12 mouse cellular contexts compared by ENCODE assay signal in genomic region chr2:68385654-68386312, GRCm38 (mm10).
DNase-seq lines count a peak whose midpoint lies in the region; ATAC-seq and TF ChIP-seq lines count a peak whose summit lies in the region.
"Had no signal": no experiment of that assay in that cellular context is flagged by ENCODE, and none has a peak within 500 bp of the region (broad histone marks: within the 10 kb centered on the region; RNA-seq: fewer than 3 reads in every experiment).

No protein-coding gene starts in this region.

- no peak overlapping the region for H3K9ac ChIP-seq in heart, embryonic 13.5 days
- H3K9ac ChIP-seq in neural tube, embryonic 12.5 days: no peak overlapping the region
- H3K9ac ChIP-seq in intestine, embryonic 15.5 days: no peak overlapping the region
- H3K9ac ChIP-seq in stomach, postnatal 0 days (ENCODE audit: low read length): no peak overlapping the region
- H3K9ac ChIP-seq: embryonic facial prominence, embryonic 13.5 days; forebrain, postnatal 0 days had no signal

- peak overlapping the region; percentile 5; the same call in 1 of the 2 replicates for H3K27ac ChIP-seq in heart, embryonic 13.5 days (replicated peaks)
- H3K27ac ChIP-seq in neural tube, embryonic 12.5 days: no peak overlapping the region
- H3K27ac ChIP-seq in intestine, embryonic 15.5 days: peak overlapping the region; percentile 56; the same call in 1 of the 2 replicates
- H3K27ac ChIP-seq in stomach, postnatal 0 days (replicated peaks): peak overlapping the region; percentile 83
- H3K27ac ChIP-seq: embryonic facial prominence, embryonic 13.5 days had no signal

- no peaks in the 10 kb centered on the region for H3K9me3 ChIP-seq in heart, embryonic 13.5 days
- H3K9me3 ChIP-seq in neural tube, embryonic 12.5 days: no peaks in the 10 kb centered on the region
- H3K9me3 ChIP-seq in intestine, embryonic 15.5 days: no peaks in the 10 kb centered on the region
- H3K9me3 ChIP-seq in stomach, postnatal 0 days (ENCODE audit: control insufficient read depth, low read length): no peaks in the 10 kb centered on the region
- H3K9me3 ChIP-seq: embryonic facial prominence, embryonic 13.5 days had no signal

- H3K27me3 ChIP-seq in heart, embryonic 13.5 days (replicated peaks): no peaks in the 10 kb centered on the region
- no peaks in the 10 kb centered on the region for H3K27me3 ChIP-seq in neural tube, embryonic 12.5 days (replicated peaks)
- no peaks in the 10 kb centered on the region for H3K27me3 ChIP-seq in intestine, embryonic 15.5 days (replicated peaks)
- no peaks in the 10 kb centered on the region for H3K27me3 ChIP-seq in stomach, postnatal 0 days (ENCODE audit: control insufficient read depth, insufficient read depth, low read length)
- H3K27me3 ChIP-seq: embryonic facial prominence, embryonic 13.5 days had no signal

- no peak for TF ChIP-seq CTCF in stomach, postnatal 0 days (IDR thresholded peaks at IDR 0.05; ENCODE audit: low read depth)

- DNase-seq in heart, adult 18-20 months: no peak
- DNase-seq in neural tube, embryonic 10.5 days (ENCODE audit: extremely low spot score, low spot score): no peak
- peak; percentile 83 for DNase-seq in stomach, postnatal 0 days (ENCODE audit: low spot score)
- no peak for DNase-seq in left cerebral cortex, adult 11 months (ENCODE audit: low spot score)
- DNase-seq: forebrain, postnatal 0 days; lung, adult 18-20 months; thymus, postnatal 36 days had no signal

- TF ChIP-seq EP300 in stomach, postnatal 0 days (optimal IDR thresholded peaks at IDR 0.05): peak; percentile 18

- no peak overlapping the region for H3K4me3 ChIP-seq in heart, embryonic 13.5 days
- H3K4me3 ChIP-seq in neural tube, embryonic 12.5 days: no peak overlapping the region
- no peak overlapping the region for H3K4me3 ChIP-seq in intestine, embryonic 15.5 days (replicated peaks)
- H3K4me3 ChIP-seq in stomach, postnatal 0 days (ENCODE audit: low read depth, low read length): no peak overlapping the region
- H3K4me3 ChIP-seq: embryonic facial prominence, embryonic 13.5 days had no signal

- no peak overlapping the region for H3K4me2 ChIP-seq in heart, embryonic 13.5 days
- H3K4me2 ChIP-seq in neural tube, embryonic 12.5 days (replicated peaks): no peak overlapping the region
- H3K4me2 ChIP-seq in intestine, embryonic 15.5 days (replicated peaks): no peak overlapping the region
- H3K4me2 ChIP-seq in stomach, postnatal 0 days (replicated peaks; ENCODE audit: low read depth): no peak overlapping the region
- H3K4me2 ChIP-seq: embryonic facial prominence, embryonic 13.5 days had no signal

- no peak for ATAC-seq in heart, embryonic 13.5 days (ENCODE audit: extremely low read depth, insufficient number of reproducible peaks, low FRiP score, low TSS enrichment)
- ATAC-seq in neural tube, embryonic 12.5 days (ENCODE audit: low FRiP score, low read depth): peak; percentile 29
- ATAC-seq in intestine, embryonic 15.5 days: peak; percentile 59
- ATAC-seq in stomach, postnatal 0 days (ENCODE audit: low FRiP score, low TSS enrichment): peak; percentile 90
- ATAC-seq: activated CD4-positive, CD25-positive, alpha-beta regulatory T cell, adult 4 months; forebrain, postnatal 0 days had no signal

- WGBS in heart, embryonic 13.5 days: 70% methylated on average over 9 of the region's 9 CpGs
- 72% methylated on average over 9 of the region's 9 CpGs for WGBS in neural tube, embryonic 12.5 days
- 63% methylated on average over 9 of the region's 9 CpGs for WGBS in intestine, embryonic 15.5 days
- 63% methylated on average over 9 of the region's 9 CpGs for WGBS in stomach, postnatal 0 days

- peaks cover 48% of the 10 kb centered on the region for H3K4me1 ChIP-seq in heart, embryonic 13.5 days
- peaks cover 15% of the 10 kb centered on the region for H3K4me1 ChIP-seq in neural tube, embryonic 12.5 days
- H3K4me1 ChIP-seq in intestine, embryonic 15.5 days (replicated peaks): peaks cover 11% of the 10 kb centered on the region; the same call in 1 of the 2 replicates
- H3K4me1 ChIP-seq in stomach, postnatal 0 days (replicated peaks; ENCODE audit: control insufficient read depth, insufficient read depth): peaks cover 3% of the 10 kb centered on the region; the same call in 1 of the 2 replicates

- peaks cover 59% of the 10 kb centered on the region for H3K36me3 ChIP-seq in heart, embryonic 13.5 days
- no peaks in the 10 kb centered on the region for H3K36me3 ChIP-seq in neural tube, embryonic 12.5 days
- no peaks in the 10 kb centered on the region for H3K36me3 ChIP-seq in intestine, embryonic 15.5 days
- H3K36me3 ChIP-seq in stomach, postnatal 0 days (ENCODE audit: control insufficient read depth, insufficient read depth, low read length): peaks cover 6% of the 10 kb centered on the region; the same call in 1 of the 2 replicates
